Mouse (Mus musculus) left cerebral cortex, postnatal 10 days (tissue): Measurements from ENCODE around the gene Stx7. TPM values are rescaled to one million over a fixed set of nuclear protein-coding genes. Genes with fewer than 3 reads are reported as not detected.
A peak's percentile ranks its signal among the peaks of the same experiment; 100 is the strongest.

Experiments used
- DNase-seq, 2 experiments: peaks; one replicate each; pipeline ENCODE4 v3.0.0; 2021 to 2022; ENCODE audit warnings: low spot score in 2 of 2, mixed read lengths in 1 of 2; ENCODE audit errors: extremely low spot score in 1 of 2
- intact Hi-C: fragments of 180-260 bp; cut with DNase I; formaldehyde crosslinking; loops from one replicate; pipeline ENCODE4 v1.15.1; 2025
- total RNA-seq, 2 experiments: library from RNA; stranded (reverse); gene quantifications; 2 replicates each; pipeline ENCODE4 v1.2.3; 2021

The Stx7 gene
- total RNA-seq, 2 experiments from 2014 or later = 190 to 199 TPM

DNA sequence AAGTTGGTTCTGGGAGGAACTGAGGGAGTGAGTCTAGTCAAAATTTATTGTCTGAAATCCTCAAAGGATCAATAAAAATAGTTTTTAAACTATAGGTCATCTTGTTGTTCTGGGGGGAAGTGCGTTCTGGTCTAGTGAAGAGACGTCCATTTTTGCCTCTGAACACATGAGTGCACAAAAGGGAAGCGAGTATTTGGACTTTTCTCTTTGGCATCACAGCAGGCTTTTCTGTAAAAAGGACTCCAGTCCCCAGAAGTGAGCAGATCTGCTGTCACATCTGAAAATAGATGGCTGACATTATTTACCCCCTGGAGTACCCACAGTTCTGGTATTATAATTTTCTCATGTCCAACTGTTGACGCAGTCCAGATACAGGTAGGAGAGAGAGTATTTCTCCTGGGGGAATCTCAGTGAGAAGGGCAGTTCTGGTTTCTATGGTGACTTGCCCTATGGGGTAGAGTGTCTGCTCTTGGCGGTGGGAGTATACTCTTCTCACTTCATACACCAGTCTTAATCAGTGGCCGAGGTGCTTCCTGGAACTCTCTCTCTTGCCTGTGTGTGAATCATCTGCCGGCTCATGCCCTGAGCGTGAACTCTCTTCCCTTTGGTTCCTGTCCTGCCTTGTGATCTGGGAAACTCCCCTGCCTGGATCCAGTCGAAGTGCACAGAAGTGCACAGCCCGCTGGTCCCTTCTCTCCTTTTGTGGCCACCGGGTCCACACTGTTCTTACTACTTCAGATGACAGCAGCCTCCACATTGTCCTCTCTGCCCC lies 15.2 kb downstream of the Stx7 start:
- intact Hi-C loops = no loop called here
- no peak for DNase-seq

DNA sequence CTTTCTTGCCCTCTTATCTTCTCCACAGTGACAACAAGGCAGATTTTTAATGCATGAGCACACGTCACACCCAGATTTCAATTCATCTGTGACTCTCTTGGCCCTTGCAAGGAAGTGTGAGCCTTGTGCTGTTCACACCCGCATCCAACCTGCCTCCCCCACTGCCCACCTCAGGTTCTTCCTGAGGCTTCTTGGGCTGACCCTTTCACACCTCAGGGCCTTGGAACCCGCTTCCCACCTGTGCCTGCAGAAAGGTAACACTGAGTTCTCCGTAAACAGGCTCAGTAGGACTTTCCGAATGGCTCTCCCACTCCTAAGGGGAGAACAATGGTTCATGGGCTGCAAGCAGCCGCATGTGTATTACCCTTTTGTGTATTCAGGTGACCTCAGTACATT lies 15.8 kb downstream of the Stx7 start:
- DNase-seq = no peak
- intact Hi-C loops = no loop called here

DNA sequence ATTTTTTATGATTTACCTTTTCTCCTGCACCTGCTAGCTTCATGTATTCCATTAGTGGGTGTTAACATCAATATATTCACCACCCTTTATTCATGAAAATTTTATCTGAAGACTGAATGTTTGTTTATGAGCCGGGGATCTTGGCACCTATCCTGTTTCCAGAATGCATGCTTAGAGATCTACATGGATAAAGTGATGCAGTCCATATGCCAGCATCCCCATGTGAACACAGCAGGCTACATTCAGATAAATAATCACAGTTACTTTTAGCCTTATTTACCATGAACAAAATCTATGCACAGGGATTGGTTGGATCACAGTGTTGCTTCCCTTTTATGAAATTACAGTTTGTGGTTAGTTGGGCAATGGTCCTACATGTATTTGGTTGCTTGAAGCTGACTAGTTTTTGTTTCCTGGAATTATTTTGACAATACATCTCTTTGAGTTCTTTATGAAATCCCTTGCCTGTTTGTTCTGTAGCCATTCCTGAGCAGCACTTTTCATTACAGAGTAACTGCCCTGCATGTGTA lies 16.5 kb downstream of the Stx7 start:
- no peak for DNase-seq
- intact Hi-C loops = no loop called here

DNA sequence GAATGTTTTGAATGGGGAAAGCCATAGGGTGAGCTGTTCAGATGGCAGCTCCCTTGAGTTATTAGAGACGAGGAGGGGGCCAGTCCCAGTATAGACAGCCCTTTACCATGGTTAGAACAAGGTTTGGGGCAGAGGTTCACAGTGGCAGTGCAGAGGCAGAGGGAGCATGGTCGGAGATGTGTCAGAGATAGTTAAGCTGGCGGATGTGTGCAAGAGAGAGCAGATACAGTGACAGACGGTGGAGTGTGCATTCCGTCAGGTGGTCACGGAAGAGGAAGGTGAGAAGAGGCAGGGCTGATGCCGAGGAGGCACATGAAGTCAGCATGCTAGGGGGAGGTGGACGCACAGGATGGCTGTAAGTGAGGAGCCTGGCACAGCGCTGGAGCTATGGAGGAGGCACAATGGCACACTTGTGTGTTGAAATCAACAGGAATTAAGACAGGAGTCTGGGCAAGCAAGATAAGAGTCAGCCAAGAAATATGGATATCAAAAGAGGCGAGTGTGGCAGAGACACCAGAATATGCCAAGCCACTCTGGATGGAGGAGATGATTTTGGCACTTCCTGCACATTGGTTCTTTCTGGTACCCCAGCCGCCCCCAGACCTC lies 19.0 kb downstream of the Stx7 start:
- no peak for DNase-seq
- intact Hi-C loops = no loop called here

DNA sequence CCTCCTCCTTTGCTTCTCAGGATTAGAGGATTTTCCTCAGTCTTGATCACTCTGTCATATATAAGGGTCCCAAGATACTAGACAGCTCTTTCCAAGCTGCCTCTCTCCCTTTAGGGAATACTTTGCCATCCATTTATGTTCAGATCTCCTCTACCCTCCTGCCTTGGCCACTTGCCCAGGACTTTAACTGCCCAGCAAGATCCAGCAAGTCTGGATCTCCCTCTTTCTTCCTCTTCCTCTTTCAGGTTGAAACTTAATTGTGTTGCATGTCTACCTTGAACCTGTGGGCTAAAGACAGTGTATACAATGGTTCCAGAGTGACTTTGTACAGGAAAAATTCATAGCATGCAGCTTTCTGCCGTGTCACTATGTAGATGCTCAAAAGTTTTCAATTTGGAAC lies 19.8 kb downstream of the Stx7 start:
- DNase-seq = no peak
- intact Hi-C loops = no loop called here

DNA sequence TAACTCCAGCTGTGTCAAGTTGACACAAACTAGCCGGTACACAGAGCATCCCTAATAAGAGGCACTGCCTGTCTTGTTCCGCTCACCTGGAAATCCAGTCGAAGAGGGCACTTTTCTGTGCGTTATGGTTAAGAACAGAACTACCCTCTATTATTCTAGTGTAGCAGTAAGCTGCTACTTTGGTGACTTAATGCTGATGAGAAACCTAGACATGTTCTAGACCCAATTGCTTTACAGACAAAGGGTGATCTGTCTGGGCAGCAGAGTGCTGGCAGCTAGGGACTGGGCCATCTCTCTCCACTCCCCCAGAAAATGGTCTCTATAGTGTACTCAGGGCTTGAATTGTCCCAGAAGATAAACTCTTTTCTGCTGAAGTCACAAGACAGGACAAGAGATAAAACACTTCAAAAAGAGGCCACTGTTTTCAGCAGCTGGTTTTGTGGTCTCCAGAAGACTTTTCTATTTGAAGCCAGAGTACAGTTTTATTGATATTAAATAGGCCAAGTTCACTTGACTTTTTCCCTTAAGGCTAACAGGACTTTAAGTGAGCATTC lies 22.9 kb downstream of the Stx7 start:
- intact Hi-C loops = no loop called here
- no peak for DNase-seq

DNA sequence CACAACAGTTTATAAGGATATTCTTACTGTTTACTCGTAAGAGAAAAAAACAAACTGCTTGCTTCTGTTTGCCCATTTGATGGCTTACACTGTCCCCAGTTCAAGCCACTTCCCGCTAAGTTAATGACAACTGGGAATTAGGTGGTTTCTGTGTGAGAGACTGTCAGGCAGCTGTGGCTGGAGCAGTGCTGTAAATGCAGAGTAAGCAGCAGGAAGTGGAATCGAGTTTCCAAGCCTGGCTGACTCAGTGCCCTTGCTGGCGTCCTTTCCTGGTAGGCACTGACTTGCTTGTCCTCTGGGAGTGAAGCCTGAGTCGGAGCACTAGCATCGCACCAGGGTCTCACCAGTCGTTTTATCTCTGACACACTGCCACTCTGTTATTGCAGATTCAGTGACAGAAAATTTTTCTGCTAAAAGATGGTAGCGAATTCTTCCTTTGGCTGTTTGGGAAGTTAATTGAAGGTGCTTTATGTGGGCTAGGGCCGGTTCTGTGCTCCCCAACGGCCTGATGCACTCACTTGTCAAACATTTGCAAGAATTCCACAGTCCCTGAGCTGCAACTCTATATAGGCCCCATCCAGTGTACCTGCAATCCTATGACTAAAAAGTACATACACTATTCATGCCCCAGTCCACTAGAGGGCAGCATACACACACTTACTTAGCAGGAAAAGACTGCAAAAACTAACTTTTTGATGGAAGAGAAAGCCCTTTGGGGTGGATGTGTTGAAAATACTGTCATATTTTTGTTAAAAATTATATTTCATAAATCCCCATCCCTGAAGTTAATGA lies 24.3 kb downstream of the Stx7 start:
- intact Hi-C loops = no loop called here
- peak in 1 of 2 experiments; percentile 48 for DNase-seq

DNA sequence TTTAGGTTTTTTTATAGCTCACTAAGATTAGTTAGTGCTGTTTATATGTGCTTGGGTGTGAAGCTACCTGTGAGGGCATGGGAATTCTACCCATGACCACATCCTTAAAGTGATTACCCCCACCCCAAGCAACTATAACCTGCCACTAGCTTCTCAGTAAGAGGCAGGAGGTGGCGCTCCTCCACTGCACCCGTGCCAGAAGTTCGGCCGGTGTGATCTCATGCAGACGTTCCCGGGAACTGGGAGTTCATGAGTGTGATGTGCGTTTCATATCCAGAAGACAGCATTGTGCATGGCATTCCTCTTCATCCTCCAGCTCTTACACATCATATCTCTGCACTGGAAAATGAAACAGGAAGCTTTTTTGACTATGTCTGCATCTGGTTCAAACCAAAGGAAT lies 41.3 kb downstream of the Stx7 start:
- intact Hi-C loops = loop anchor here (5.0 kb wide), 1 partner anchor 432 kb away; no protein-coding TSS in a partner anchor
- DNase-seq = peak in 1 of 2 experiments; percentile 32

DNA sequence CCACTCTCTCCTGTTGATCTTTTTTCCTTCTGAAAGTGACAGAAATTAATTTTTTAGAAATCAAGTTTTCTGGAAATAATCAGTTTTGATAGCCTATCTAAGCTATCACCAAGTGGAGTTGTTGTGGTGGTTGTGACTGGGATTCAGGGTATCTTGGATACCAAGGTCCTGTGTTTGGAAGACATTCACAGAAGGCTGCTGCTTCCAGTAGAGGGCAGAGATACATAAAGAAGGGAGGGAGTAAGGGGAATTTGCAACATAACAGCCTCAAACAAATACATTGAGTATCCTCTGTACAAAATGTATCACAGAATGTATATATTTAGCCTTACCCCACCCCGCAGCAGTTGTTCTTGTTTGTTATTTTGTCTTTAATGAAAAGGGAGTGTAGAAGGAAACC lies 42.9 kb downstream of the Stx7 start:
- DNase-seq = peak in 1 of 2 experiments; percentile 14
- intact Hi-C loops = loop anchor here (1.0 to 5.0 kb wide), 2 partner anchors 106 to 430 kb away; no protein-coding TSS in a partner anchor

DNA sequence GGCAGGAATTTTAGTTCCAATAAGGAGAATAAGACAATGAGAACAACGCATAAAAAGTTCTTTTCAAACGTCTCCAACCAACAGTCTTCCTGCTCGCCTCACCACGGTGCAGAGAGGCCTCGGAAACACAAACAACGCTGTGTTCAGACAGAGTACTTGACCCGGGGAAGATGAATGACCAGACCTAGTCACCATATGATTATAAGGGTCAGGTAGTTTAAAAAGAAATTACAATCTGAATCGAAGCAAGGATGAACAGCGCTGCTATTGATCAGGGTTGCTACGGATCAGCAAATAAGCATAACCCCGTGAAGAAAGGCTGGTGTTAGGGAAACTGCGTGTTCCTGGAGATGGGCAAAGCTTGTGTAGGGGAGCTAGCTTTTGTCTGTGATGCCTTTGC lies 50.2 kb downstream of the Stx7 start:
- intact Hi-C loops = no loop called here
- no peak for DNase-seq

DNA sequence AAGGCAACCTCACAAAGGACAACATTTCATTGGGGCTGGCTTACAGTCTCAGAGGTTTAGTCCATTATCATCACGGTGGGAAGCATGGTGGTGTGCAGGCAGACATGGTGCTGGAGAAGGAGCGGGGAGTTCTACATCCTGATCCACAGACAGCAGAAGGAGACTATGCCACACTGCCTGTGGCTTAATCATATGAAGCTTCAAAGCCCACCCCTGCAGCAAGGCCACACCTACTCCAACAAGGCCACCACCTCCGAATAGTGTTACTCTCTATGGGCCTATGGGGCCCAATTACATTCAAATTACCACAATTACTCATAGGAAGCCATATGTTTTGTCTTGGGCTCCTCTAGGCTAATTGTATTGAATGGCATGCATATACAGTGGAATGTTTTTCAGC lies 51.0 kb downstream of the Stx7 start:
- intact Hi-C loops = no loop called here
- DNase-seq = no peak

DNA sequence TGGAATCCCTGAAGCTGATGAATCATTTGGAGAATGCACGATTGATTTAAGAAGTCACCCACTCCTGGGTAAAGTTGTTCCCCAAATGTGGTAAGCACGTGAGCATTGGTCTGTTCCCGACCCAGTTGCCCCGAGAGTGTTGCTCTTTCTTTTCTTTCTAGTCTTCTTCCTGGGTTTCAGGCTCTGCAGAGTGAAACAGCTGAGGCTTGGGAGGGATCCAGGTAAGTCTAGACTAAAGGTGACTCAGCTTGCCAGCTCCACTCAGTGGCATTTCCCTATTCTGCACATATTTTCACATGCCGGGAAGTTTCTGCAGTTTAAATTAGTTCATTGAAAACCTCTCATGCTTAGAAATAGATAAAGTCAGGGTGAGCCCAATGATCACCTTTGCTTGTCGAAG lies 61.0 kb downstream of the Stx7 start:
- intact Hi-C loops = no loop called here
- no peak for DNase-seq

DNA sequence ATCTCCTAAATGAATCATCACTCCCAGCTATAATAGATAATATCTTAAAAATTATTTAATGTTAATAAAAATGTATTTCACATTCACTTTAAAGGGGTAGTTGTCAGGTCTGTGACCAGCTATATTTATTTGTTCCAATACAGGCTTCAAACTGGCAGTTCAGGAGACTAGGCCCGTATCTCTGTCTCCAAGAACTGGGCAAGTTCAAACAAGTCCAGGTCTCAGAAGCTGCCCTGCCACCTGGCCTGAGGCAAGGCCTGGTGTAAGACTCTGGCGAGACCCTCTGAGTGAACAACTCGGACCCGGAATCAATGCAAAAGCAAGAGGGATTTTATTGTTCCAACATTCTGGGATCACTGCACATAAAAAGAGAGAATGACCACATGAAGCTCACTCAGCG lies 64.2 kb downstream of the Stx7 start:
- DNase-seq = no peak
- intact Hi-C loops = no loop called here

DNA sequence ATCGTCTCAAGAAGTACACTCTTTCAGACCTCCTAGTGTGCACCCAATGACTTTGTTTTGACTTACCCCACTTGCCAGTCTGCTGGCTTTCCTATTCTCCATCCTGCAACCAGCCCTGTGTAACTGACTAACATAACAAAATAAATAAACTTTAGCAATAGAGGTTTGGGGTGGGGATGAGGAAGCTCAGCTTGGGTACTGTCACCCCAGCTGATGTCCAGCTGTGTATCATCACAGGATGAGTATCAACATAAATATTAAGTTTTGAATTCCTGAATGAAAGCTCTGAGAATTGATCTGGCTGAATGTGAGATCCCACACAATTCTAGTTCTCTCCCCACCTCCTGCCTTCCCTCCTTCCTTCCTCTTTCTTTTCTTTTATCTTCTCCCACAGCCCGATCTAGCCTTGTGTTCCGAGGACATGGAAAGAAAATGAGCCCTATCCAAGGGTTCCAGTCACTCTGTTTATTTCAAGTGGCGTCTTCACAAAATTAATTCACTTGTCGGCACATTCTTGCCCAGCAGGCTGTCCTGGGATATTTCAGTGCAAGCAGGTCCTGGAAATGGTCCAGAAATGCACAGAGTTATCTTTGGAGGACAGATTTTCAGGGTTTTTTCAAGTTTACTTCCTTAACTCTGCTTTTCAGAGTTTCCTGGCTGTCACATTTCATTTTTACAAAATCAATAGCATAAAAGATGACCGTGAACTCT lies 68.6 kb downstream of the Stx7 start:
- intact Hi-C loops = no loop called here

DNA sequence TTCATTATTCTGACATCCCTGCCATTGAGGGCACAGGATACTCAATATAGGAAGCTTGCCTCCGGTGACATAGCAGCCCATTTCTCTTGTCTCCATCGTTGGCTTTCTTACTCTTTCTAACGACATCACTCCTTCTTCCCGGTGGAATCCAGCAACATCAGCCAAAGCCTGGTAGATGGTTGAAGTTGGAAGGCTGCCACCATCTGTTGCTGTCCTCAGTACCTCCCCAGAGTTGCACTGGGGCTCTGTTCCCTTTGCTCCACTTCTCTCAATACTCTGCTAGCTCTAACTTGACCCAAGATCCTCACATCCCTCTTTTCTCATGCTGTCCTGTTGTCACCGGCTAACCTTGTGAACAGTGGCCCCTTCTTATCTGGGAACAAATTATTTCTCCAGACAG lies 71.8 kb downstream of the Stx7 start:
- no peak for DNase-seq
- intact Hi-C loops = no loop called here

More for the DNA sequence above, 68.6 kb downstream of the Stx7 start:
- no peak for DNase-seq

DNA sequence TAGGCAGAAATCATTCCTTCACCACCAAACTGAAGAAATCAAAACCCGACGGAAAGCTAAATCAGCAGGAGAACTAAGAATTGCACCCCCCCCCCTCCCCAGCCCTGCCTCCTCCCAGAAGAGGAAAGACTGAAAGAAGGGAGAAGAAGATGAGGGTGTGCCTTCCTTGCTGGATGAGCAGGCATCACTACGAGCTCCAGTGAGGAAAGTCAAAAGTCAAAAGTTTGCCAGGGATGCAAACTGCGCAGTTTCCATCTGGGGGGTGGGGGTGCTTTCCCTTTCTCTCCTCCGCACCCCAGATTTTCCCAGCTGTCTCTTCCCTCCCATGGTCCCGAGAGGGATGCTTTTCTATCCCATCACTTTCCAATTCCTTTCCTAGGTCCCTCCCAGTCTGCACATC lies 73.8 kb downstream of the Stx7 start:
- intact Hi-C loops = no loop called here
- no peak for DNase-seq

DNA sequence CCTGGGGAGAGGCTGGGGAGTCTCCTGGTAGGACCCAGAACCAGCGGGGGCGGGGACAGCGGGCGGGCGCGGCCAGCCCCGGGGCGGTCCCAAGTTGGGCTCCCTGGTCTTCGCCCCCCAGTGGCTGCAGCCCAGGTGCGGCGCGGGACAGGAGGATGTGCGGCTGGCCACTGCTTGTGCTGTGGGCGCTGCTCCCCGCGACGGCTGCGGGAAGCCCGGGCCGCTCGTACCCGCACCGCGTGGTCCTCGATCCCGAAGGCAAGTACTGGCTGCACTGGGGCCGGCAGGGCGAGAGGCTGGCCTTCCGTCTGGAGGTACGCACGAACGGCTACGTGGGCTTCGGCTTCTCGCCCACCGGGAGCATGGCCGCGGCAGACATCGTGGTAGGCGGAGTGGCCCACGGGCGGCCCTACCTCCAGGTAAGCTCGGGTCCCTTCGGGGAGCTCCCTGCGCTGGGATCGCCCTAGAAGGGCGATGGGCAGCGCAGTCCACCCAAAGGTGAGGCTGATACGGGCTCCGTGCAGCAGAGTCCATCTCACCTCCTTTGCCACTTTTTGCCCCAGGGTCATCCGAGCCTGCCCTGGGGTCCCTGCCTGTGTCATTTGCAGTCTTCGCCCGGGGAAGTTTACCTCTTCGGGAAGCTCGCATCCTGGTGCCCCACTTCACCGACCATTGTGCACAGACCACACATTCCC lies 74.5 kb downstream of the Stx7 start, which contains the start of gene Moxd1:
Gene Moxd1, plus strand, starts transcription at position 69 of the 695 bp plus-strand sequence.
- intact Hi-C loops = no loop called here
- peak in 1 of 2 experiments; percentile 30 for DNase-seq

DNA sequence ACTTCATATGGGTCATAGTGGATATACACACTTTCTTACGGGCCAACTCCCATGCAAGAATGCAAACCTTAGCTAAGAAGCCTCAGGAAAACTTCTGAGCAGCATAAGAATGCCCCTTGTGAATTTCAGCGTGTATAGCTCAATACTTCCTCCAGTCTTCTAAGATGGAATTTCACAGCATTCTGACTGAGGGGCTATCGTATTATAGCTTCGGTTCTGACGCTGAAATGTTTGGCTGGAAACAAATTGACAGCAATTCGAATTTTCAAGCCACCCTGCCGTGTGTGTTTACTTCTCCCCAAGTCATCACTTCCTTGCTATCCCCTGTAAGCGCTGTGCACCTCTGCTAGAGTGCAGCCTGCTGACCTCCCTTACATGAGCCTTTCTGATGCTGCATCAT lies 75.5 kb downstream of the Stx7 start:
- intact Hi-C loops = no loop called here
- DNase-seq = no peak
